Mouse (Mus musculus) liver, postnatal 0 days (tissue): Measurements from ENCODE around the gene C1d.

Experiments used
- CTCF ChIP-seq: sonication (generic); IDR thresholded peaks from 2 replicates; pipeline ENCODE4 v1.5.1; 2016; ENCODE audit warnings: antibody characterized with exemption, low read depth
- EP300 ChIP-seq: IDR thresholded peaks from 2 replicates; pipeline ENCODE4 v1.6.1; 2016; ENCODE audit warnings: antibody characterized with exemption, low read depth, mild to moderate bottlenecking

- TF ChIP-seq CTCF (peak; percentile 89), EP300 (no peak)
These were observed 22.6 kb downstream of the C1d start for GRCm38 (mm10) chr11:17279959-17280358.
